Mouse (Mus musculus) CD4-positive, CD25-positive, alpha-beta regulatory T cell, adult 4 months (primary cell): ENCODE measurements around the gene Cox6a1. TPM values are rescaled to one million over a fixed set of nuclear protein-coding genes. Genes with fewer than 3 reads are reported as not detected.
"Not testable (repeated sequence)": the region's sequence is repeated elsewhere in the genome, so short reads cannot be mapped to it uniquely, and the experiment has no call there.

ENCODE experiments used
- ATAC-seq: one replicate; pipeline ENCODE4 v1.8.0; 2017
- polyA plus RNA-seq, 2 experiments: library from polyadenylated mRNA; unstranded; fragments of 100-300 nt; shearing (Covaris generic); gene quantifications; one replicate each; pipeline ENCODE4 v1.2.1; 2017

The Cox6a1 gene
- polyA plus RNA-seq, result 100 to 1,000 TPM; 486 to 529 TPM

DNA sequence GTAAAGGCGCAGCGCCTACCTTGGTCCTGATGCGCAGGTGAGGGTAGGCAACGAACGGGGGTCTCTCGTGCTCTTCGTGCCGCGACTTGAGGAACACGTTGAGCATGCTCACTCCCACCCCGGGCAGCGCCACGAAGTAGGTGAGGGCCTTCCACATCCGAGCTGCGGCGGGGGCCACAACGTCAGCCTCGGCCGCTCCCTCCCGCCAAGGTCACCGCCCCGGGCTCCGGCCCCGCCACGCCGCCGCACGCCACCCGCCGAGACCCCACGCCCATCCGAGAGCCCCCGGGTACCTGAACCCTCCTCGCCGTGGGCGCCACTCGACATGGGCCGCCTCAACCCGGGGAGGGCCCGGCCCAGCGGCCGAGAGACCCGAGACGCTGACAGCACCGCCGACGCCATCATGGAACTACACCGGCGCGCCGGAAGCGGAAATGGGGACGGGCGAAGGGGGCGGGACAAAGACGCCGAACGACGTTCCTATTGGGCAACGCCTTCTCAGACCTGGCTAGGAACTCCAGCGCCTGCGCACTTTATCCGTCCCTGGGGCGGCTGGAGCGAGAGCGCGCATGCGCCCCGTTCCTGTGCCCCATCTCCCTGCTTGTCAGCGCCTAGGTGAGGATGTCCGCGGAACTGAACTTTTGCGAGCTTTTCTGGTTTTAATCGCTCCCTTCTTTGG is at the start of gene Cox6a1:
Gene Cox6a1 (minus strand): TSS at position 436 of the 679 bp plus-strand sequence.
- peak; percentile 93 for ATAC-seq

DNA sequence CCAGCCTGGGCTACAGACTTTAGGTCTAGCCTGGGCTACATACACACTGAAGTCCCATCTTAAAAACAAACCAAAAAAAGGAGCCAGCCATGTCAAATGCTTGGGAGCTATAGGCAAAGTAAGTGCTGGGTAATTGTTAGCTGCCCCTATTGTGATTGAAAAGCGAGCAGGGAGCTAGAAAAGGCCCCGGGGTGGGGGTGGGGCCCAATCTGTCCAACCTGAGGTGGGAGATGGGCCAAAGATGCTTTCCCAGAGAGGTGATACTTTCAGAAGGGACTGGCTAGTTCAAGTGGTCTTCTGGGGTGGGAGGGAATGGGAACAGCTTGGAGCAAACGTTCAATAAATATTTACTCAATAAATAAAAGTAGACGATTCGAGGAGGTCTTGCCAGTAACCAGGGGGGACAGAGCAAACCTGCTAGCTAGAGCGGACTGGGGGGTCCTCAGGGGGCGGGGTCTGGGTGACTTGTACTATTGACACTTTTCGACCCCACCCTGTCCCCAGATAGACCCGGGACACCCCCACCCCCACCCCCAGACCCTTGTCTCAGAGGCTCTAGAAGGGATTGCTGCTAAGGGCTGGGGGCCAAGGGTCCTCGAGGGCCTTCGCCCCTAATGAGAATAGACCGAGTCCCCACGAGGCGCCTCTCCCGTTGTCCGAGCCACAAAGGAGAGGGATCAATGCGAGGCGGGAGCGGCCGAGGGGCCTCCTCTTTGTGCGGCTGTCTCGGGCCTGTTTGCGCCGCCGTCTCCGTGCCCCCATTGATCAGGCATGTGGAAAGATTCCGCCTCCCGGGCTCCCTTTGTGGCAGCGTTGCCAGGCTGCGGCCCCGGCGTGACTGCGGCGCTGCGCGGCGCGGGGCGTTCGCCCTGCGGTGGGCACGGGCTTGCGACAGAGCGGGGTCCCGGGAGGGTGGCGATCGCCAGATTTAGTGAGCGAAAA is 49.3 kb upstream of the Cox6a1 start:
- ATAC-seq, result no peak

DNA sequence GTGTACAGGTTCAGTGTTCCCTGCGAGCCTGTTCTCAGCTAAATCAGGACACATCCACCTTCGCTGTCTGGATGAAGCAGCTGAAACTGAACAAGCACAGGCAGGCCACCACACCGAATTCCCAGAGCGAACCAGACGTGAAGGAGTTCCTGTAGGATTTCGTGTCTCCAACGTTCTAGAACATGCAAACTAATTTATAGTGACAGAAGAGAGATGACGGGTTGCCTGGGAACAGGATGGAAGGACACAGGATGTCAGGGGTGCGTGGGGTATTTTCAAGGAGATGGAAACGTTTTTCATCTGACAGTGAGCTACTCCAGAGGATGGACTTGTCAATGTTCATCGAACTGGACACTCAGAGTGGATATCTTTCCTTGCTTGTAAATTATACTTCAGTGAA is 47.9 kb upstream of the Cox6a1 start:
- no peak for ATAC-seq

DNA sequence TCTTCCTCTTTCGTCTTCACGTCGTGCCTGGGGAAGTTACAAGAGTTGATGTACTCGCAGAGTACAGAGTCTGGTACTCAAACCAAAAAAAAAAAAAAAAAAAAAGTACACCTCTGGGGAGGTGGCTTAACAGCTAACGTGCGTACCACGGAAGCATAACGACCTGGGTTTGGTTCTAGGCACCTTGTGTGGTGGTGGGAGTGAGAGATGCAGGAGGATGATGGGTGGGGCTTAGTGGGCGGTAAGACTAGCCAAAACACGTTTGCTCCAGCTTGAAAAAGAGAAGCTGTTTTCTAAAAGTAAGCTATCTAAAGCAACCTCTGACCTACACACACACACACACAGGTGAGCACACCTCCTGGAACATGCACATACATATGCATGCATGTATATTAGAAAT is 46.1 kb upstream of the Cox6a1 start:
- no peak for ATAC-seq

DNA sequence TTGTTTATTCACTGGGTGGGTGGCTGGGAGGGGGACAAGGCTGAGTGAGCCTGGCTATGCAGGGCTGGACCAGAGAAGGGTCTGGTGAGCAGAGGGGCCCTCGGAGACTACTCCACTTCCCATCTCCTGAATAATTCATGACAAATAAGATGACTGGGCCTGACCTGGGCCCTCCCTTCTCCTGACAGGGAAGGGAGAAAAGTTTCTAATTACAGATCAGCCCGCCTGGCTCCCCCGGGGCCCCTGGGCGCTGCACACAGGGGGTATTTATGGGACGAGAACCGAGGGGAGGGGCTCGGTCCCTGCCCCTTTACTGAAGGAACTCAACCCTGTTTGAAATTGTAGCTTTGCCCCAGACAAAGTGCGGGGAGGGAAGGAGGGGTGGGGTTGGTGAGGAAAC is 45.4 kb upstream of the Cox6a1 start:
- ATAC-seq, result no peak

DNA sequence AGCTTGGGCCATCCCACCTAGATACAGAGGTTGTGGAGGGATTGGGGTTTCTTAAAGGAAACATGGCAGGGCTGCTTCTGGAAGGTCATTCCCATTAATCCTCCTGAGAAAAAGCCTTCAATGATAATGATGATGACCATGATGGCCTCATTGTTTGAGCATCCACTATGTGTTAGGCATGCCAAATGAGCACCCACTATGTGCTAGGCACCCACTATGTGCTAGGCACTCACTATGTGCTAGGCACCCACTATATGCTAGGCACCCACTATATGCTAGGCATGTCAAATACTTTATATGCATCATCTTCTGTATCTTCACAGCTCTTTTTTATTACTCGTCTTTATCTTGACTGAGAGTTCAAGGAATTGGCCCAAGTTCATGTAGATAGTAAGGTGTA is 44.2 kb upstream of the Cox6a1 start:
- no peak for ATAC-seq

DNA sequence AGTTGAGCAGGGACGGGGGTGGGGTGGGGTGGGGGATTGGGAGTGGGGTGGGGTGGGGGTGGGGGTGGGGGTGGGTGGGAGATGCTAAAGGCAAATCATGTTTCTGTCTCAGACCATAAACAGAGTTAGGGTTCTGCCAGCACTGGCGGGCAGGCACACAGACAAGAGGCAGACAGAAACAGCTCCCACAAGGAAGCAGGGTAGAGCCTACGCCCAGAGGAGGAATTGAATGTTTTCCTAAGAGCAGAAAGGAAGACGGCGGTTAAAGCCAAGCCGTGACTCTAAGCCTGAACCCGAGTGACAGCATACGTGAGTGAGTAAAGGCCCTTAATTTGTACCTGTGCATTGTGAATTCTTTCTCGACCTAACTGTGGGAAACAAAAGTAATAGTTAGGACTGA is 43.2 kb upstream of the Cox6a1 start:
- no peak for ATAC-seq

DNA sequence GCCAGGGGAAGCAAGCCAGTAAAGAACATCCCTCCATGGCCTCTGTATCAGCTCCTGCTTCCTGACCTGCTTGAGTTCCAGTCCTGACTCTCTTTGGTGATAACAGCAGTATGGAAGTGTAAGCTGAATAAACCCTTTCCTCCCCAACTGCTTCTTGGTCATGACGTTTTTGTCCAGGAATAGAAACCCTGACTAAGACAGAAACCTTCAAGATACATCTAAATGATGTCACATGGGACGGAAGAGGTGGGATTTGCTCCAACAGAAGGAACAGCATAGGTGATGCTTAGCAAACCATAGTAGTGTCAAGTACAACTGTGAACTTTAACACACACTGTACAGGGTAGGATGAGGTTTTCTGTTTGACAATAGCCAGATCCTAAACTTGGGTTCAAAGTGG is 30.1 kb upstream of the Cox6a1 start:
- ATAC-seq, result not testable (repeated sequence)

DNA sequence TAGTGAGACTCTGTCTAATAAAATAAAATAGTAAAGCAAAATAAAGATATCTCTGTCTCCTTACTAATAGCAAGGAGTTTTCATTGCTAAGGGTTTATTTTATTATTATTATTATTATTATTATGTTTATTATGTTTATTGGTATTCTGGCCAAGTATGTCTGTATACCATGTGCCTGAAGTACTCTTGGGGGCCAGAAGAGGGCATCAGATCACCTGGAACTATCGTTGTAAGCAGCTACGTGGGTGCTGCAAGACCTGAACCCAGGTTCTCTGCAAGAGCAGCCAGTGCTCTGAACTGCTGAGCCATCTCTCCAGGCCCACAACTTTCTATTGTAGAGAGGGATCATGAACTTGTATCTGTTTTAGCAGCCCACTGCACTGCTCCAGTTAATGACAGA is 26.7 kb upstream of the Cox6a1 start:
- no peak for ATAC-seq

DNA sequence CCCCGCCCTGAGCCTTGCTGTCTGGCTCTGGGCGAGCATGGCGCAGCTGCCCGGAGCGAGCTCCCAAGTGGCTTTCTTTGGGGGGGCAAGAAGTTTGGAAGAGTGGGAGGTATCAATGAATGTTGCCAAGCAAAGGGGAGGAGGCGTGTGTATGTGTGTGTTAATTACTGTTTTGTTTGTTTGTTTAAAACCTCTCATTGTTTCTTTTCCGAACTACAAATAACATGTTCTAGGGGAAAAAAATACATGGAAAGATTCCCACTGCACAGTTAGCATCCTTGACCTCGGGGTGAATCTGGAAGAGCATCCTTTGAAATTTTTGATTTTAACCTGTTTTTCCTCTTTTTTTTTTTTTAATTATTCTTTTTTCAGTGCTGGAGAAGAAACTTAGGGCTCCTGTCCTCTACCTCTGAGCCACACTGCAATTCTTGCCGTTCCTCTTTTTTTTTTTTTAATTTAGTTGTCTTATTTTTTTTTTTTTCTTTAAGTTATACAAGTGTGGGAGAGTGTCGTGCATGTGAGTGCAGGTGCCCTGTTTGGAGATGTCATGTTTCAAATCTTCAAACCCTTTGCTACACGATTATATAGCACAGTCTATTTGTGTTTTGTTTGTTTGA is 25.5 kb upstream of the Cox6a1 start:
- no peak for ATAC-seq

DNA sequence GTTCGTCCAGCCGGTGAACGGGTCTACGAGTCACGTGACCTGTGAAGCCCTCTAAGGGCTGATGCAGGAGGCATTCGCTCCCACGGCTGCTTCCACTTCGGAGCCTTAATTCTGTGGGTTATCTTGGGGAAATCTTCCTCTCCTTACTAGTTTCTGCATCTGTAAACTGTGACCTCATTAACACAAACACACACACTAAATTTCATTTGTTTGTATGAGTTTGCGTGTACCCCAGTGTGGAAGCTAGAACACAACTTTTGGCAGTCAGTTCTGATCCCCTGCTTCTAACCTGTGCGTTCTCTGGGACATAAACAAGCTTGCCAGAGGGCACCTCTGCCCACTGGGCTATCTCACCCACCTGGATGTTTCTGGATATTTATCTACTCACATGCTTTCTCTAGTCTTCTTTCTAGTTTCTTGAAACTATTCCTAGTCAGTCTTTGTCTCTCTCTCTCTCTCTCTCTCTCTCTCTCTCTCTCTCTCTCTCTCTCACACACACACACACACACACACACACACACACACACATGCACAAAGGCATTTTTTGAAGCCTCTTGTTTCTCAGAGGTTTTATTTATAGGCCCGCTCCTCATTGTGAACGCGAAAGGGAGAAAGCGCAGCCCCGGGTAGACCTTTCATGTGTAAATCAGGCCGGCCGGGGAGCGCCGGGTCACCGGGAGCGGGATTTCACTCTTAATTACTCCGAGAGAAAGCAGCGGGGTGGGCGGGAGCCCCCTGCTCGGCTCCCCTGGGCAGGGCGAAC is 24.8 kb upstream of the Cox6a1 start:
- ATAC-seq, result no peak

DNA sequence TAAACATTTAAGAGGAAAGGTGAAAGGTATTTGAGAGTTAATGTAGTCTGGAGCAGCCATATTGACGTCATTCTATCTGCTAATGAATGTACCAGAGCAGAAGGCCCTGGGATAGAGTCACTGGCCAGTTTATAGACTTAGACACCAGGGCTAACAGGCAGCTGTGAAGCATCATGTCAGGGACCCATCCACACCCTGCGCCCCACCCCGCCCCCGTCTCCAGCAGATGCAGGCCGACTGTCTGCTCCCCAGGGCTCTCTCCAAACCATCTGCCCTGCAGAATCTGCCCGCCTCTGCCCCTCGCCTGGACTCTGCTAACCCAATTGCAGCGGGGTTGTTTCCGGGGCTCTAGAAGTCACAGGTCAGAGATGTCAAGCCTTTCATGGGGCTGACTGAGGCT is 23.0 kb upstream of the Cox6a1 start:
- ATAC-seq, result no peak

DNA sequence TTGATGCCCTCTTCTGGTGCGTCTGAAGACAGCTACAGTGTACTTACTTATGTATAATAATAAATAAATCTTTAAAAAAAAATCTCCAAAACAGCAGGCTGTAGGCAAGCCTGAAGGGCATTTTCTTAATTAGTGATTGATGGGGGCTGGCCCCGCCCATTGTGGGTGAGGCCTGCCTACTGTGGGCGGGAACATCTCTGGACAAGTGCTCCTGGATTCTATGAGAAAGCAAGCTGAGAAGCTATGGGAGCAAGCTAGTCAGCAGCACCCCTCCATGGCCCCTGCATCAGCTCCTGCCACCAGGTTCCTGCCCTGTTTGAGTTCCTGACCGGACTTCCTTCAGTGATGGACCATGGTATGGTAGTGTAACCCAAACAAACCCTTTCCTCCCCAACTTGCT is 16.0 kb upstream of the Cox6a1 start:
- no peak for ATAC-seq

DNA sequence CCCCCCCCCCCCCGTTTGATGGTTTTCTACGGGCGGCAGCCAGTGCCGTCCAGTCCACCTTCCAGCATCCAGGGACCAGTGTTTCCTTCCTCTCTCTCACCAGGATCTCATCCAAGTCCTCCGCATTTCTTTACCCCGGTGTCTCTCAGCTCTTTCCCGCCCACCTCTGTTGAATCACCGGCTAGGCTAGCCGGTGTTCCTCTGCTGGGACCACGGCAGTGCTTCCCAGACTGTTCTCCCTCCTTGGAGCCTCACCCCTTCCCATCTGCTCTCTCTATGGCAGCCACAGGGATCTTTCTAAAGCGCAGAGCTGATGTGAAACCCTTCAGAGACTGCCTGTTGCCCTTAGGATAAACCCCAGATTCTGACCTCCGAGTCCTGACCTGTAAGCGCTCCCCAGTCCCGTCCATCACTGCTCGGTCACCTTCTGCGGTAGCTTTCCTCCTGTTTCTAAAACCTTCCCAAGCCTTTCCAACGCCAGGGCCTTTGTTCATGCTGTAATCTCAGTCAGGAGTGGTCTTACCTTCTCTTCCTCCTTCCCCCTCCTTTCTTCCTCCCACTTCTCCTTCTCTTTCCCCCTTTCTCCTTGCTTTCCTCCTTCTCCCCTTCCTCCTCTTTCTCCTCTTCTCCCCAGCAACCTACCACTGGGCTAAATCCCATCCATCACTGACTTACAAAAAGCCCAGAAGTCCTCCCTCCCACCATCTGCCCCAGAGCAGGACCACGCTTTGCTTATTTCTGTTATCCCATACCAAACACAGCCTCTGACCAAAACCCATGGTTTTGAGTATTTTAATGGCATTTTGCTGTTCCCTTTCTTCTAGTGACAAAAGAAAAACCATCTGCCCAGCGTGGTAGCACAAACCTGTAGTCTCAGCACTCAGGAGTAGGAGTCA is 14.3 kb upstream of the Cox6a1 start:
- no peak for ATAC-seq

DNA sequence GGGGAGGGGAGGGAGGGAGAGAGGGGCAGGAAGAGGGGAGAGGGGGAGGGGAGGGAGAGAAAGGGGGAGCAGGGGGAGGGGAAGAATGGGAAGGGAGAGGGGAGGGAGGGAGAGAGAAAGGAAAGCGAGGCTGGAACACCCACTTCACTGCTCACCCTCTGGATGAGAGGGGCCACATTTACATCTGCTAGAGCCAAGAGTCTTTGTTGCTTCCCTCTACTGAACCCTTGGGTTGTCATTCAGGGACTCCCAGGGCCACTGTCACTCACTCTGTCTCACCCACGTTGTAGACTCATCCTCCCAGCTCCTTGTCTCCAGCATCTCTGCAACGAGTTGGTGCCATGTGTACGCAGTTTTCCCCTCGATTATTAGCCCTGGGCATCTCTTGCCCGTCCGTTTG is 13.4 kb upstream of the Cox6a1 start:
- ATAC-seq, result no peak

DNA sequence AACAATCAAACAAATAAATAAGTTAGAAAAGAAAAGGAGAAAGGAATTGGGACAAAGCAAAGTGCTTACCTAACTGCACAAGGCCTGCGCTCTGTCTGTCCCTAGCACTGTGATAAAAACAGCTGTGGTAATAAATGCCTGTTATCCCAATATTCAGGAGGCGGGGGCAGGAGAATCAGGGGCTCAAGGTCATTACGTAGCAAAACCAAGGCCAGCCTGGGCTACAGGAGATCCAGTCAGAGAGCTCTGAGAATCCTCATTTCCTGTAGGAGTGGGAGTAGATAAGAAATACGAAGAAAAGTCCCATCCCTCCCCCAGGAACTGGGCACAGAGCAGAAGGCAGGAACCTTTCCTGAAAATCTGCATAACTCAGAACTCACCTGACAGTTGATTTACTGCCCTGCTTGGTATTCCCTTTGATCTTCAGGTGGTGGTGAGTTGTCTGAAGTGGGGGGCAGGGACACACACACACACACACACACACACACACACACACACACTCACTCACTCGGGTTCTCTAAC is 11.1 kb upstream of the Cox6a1 start:
- no peak for ATAC-seq

DNA sequence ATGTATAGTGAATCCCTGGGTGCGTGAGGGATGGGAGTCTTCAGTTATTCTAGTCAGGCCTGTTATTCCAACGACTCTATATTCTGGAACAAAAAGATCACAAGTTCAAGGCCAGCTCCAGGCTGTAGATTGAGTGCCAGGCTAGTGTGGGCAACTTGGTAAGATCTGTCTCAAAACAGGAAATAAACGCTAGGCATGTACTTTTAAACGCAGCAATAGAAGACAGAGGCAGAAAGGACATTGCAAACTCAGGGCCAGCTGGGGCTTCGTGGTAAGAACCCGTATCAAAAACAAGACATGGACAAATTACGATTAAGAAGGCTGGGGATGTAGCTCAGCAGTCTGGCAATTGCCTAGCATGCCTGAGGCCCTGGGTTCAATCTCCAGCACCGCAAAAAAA is 10.7 kb upstream of the Cox6a1 start:
- ATAC-seq, result no peak

DNA sequence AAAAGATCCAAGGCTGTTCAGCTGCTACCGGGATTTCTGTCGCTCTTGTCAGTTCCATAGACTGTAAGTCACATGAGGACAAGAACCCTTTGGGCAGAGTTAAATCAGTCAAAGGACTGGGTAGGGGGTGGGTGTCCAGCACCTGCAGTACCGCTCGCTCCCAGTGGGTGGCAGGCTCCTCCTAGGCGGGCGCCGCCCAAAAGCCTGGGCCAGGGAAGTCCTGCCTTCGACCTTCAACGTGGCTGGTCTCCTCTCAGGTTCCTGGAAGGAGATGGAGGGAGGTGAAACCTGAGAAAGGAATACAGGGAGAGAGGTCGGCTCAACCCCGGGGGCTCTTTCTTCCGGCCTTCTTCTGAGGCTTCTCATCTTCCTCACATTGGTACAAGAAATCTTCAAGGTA is 10.1 kb upstream of the Cox6a1 start:
- ATAC-seq, result peak; percentile 68

DNA sequence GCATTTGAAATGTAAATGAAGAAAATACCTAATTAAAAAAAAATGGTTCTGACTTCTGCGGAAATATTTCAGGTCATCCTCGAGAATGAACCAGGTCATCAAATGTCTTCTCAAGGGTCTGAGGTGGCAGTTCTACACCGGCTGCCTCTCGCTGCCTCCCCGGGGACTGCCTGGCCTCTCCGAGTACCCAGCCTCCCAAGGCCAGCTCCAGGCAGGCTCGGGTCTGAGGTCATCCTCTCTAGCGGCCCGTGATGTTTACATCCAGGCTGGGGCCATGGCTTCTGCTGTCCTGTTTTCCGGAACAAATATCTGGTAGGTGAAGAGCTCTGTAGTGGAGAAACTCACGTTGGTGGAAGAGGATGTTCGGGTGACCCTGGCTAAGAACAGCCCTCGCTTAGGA is 6.3 kb upstream of the Cox6a1 start:
- ATAC-seq, result no peak

DNA sequence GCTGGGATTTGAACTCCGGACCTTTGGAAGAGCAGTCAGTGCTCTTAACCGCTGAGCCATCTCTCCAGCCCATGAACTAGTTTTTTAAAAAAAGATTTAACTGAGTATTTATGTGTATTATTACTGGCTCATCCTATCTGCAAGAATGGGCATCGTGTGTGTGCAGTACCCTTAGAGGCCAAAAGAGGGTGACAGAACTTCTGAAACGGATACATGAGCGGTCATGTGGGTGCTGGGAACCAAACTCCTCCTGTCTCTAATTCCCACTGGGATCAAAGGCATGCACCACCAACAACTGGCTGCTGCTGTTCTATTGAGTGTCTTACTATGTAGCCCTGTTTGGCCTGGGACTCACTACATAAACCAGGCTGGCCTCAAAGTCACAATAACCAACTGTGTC is 2.6 kb upstream of the Cox6a1 start:
- ATAC-seq, result no peak

DNA sequence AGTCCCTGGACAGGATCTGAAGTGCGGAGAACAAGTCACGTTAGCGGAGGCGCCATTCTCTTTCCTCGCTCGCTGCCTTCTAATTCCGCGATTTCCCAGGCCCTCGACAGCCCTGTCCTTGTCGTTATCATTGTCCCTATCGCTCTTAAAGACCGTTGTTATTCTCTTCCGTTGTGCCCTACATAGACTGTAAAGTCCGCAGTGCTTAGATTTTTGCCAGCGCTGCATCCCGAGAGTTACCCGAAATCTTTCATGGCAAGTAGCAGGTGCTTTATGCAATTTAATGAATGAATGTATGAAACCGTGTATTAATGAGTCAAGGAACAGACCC is 409 bp upstream of the Cox6a1 start:
- no peak for ATAC-seq

DNA sequence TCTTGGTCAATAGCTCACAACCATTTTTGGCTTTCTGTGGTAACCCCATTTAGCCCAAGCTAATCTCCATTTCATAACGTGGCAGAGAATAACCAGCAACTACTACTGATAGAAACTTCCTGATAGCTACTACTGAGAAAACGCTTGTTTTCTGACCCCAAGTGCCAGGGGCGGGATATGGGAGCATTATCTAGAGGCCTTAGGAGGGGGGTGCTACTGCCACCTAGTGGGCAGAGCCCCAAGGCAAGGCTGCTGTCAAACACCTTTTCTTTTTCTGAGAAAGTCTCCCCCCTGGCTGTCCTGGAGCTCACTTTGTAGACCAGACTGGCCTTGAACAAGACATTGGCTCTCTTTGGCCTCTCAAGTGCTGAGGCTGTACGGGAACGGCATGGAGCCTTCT is 1.2 kb downstream of the Cox6a1 start:
- peak; percentile 56 for ATAC-seq
